Mouse (Mus musculus) thymus, adult 2 months (tissue): ENCODE measurements around the gene Cnksr3.

Source experiments
- CTCF ChIP-seq: fragments of 200-500 bp; IDR thresholded peaks from 2 replicates; pipeline ENCODE4 v1.5.1; 2012; ENCODE audit warnings: mild to moderate bottlenecking, control low read depth, low read length, moderate library complexity, borderline replicate concordance; ENCODE audit not compliant: control insufficient read depth, poor library complexity, insufficient read depth; ENCODE audit errors: extremely low read depth
- POLR2A ChIP-seq: fragments of 200-500 bp; IDR thresholded peaks from 2 replicates; pipeline ENCODE4 v1.6.1; 2012; ENCODE audit warnings: mild to moderate bottlenecking, low read length, control low read depth, moderate library complexity; ENCODE audit not compliant: control insufficient read depth, poor library complexity, insufficient read depth; ENCODE audit errors: extremely low read depth

DNA sequence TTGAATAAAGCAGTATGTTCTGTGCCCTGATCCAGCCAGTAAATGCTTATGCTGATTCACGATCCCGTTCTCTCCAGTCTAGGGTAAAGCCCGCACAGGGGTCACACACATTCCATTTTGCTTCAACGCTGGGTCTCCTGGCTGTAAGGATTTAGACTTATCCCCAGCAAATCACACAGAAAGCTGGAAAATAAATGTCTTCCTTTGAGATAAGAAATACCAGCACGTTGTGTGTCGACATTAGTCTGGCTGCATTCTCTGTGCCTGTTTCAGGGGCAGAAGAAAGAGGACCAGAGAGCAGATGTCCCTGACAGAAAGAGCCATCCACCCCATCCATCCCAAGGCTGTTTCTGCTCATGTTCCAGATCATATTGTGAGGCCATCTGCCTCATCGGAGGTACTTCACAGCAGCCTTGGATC, 134.6 kb downstream of the Cnksr3 start:
- no peak for TF ChIP-seq POLR2A
- no peak for TF ChIP-seq CTCF
